Mouse (Mus musculus): ENCODE results near the gene Tbc1d22a. TPM values are rescaled to one million over a fixed set of nuclear protein-coding genes. Genes with fewer than 3 reads are reported as not detected.

The Tbc1d22a gene
- polyA plus RNA-seq, 2 experiments: 8.7 to 15.5 TPM

DNA sequence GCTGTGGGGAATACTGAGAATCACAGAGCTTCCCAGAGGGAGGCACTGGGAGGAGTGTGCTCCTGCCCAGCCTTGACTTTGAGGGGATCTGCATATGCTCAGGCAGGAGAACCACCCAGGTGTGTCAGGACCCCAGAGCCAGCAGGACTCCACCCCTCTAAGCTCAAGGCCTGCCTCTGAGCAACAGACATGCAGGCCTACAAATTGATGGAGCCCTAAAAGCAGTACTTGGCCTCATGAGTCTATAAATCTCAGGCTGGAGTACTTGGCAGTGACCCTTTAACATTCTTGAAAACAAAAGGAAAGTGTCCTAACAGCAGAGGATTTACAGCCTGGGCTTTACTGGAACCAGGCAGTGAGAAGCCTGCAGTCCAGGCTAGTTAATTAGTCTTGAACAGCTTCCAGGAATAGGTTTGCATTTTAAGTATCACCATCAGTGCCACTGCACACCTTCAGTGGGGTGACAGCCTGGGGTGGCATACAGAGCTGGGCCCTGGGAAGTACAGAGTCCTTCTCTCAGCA is 263.3 kb downstream of the Tbc1d22a start:
- Histone ChIP-seq H3K4me2 (replicated peaks; ENCODE audit: low read depth, low read length, severe bottlenecking) (no peak overlapping the region), H3K27me3 (ENCODE audit: control insufficient read depth, insufficient read depth, low read length) (no peaks in the 10 kb centered on the region), H3K9ac (ENCODE audit: low read depth, low read length, severe bottlenecking) (no peak overlapping the region), H3K9me3 (ENCODE audit: control insufficient read depth, low read length) (no peaks in the 10 kb centered on the region), H3K4me1 (ENCODE audit: control insufficient read depth, insufficient read depth, low read length) (peaks cover 34% of the 10 kb centered on the region), H3K36me3 (ENCODE audit: control insufficient read depth, insufficient read depth, low read length) (no peaks in the 10 kb centered on the region), H3K4me3 (replicated peaks; ENCODE audit: low read length) (no peak overlapping the region), H3K27ac (replicated peaks; ENCODE audit: low read depth, low read length) (no peak overlapping the region)
- ATAC-seq (ENCODE audit: low FRiP score, low read depth) (no peak), DNase-seq (ENCODE audit: low spot score) (no peak)
- TF ChIP-seq POLR2A (IDR thresholded peaks at IDR 0.05; ENCODE audit: borderline replicate concordance, extremely low read depth, insufficient read depth, insufficient read length): no peak

GRCm38 (mm10) chr15:86478685-86479502 is 264.6 kb downstream of the Tbc1d22a start:
- 44% methylated on average over 13 of the region's 13 CpGs for WGBS
- no peak for TF ChIP-seq POLR2A (IDR thresholded peaks at IDR 0.05; ENCODE audit: borderline replicate concordance, extremely low read depth, insufficient read depth, insufficient read length)
- H3K27ac ChIP-seq (replicated peaks; ENCODE audit: low read depth, low read length): no peak overlapping the region
- no peaks in the 10 kb centered on the region for H3K27me3 ChIP-seq (ENCODE audit: control insufficient read depth, insufficient read depth, low read length)
- no peak overlapping the region for H3K9ac ChIP-seq (ENCODE audit: low read depth, low read length, severe bottlenecking)
- ATAC-seq (ENCODE audit: low FRiP score, low read depth) (no peak), DNase-seq (ENCODE audit: low spot score) (peak; percentile 54)
- H3K9me3 ChIP-seq (ENCODE audit: control insufficient read depth, low read length): no peaks in the 10 kb centered on the region
- no peak overlapping the region for H3K4me3 ChIP-seq (replicated peaks; ENCODE audit: low read length)
- no peak overlapping the region for H3K4me2 ChIP-seq (replicated peaks; ENCODE audit: low read depth, low read length, severe bottlenecking)
- H3K36me3 ChIP-seq (ENCODE audit: control insufficient read depth, insufficient read depth, low read length): no peaks in the 10 kb centered on the region
- peaks cover 25% of the 10 kb centered on the region for H3K4me1 ChIP-seq (ENCODE audit: control insufficient read depth, insufficient read depth, low read length)

DNA sequence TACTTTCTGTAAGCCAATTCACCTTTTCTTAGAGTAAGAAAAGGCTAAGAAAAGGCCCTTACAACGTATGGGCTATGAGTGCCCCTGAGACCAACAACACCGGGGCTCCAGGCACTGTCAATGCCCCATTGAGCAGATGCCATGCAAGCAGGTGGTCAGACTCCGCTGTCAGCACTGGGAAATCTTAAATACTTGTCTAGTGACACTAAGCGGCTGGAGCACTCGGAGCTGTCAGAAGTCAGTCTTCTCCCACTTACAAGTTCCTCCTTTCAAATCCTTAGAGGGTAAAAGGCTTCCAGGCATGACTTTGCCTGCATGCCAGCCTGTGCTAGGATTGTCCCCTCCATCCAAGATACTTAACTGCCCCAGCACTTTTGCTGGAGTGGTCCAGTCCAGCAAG is 268.1 kb downstream of the Tbc1d22a start:
- H3K9ac ChIP-seq (ENCODE audit: low read depth, low read length, severe bottlenecking): no peak overlapping the region
- H3K4me1 ChIP-seq (ENCODE audit: control insufficient read depth, insufficient read depth, low read length): peaks cover 17% of the 10 kb centered on the region
- H3K9me3 ChIP-seq (ENCODE audit: control insufficient read depth, low read length): no peaks in the 10 kb centered on the region
- no peak for DNase-seq (ENCODE audit: low spot score)
- 90% methylated on average over 5 of the region's 5 CpGs for WGBS
- no peaks in the 10 kb centered on the region for H3K27me3 ChIP-seq (ENCODE audit: control insufficient read depth, insufficient read depth, low read length)
- no peak overlapping the region for H3K4me3 ChIP-seq (replicated peaks; ENCODE audit: low read length)
- H3K27ac ChIP-seq (replicated peaks; ENCODE audit: low read depth, low read length): no peak overlapping the region
- TF ChIP-seq POLR2A (IDR thresholded peaks at IDR 0.05; ENCODE audit: borderline replicate concordance, extremely low read depth, insufficient read depth, insufficient read length): no peak
- H3K4me2 ChIP-seq (replicated peaks; ENCODE audit: low read depth, low read length, severe bottlenecking): no peak overlapping the region
- H3K36me3 ChIP-seq (ENCODE audit: control insufficient read depth, insufficient read depth, low read length): no peaks in the 10 kb centered on the region
- no peak for ATAC-seq (ENCODE audit: low FRiP score, low read depth)

DNA sequence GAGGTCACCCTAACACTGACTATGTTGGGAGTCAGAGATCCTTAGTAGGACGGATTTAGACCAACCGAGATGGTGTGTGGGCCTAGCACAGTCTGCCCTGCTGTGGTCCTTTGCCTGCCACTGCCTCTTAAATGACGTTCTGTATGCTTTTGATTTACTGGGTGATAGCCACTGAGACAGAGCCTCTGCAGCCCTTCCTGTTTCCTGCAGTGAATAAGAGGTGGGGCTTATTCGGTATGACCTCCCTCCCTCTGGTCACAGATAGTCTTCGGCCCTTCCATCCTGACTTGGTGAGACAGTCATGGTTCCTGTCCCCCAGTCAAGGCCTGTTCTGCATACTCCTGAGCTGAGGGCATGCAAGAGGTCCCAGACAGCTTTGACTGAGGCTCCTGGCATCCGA is 271.6 kb downstream of the Tbc1d22a start:
- 59% methylated on average over 6 of the region's 6 CpGs for WGBS
- H3K4me2 ChIP-seq (replicated peaks; ENCODE audit: low read depth, low read length, severe bottlenecking): no peak overlapping the region
- H3K4me1 ChIP-seq (ENCODE audit: control insufficient read depth, insufficient read depth, low read length): peaks cover 7% of the 10 kb centered on the region; the same call in 1 of the 2 replicates
- no peak overlapping the region for H3K4me3 ChIP-seq (replicated peaks; ENCODE audit: low read length)
- H3K9me3 ChIP-seq (ENCODE audit: control insufficient read depth, low read length): no peaks in the 10 kb centered on the region
- H3K36me3 ChIP-seq (ENCODE audit: control insufficient read depth, insufficient read depth, low read length): no peaks in the 10 kb centered on the region
- H3K27ac ChIP-seq (replicated peaks; ENCODE audit: low read depth, low read length): no peak overlapping the region
- ATAC-seq (ENCODE audit: low FRiP score, low read depth) (no peak), DNase-seq (ENCODE audit: low spot score) (no peak)
- TF ChIP-seq POLR2A (IDR thresholded peaks at IDR 0.05; ENCODE audit: borderline replicate concordance, extremely low read depth, insufficient read depth, insufficient read length): no peak
- no peaks in the 10 kb centered on the region for H3K27me3 ChIP-seq (ENCODE audit: control insufficient read depth, insufficient read depth, low read length)
- H3K9ac ChIP-seq (ENCODE audit: low read depth, low read length, severe bottlenecking): no peak overlapping the region

GRCm38 (mm10) chr15:86487359-86487758 is 273.1 kb downstream of the Tbc1d22a start:
- Histone ChIP-seq H3K9ac (ENCODE audit: low read depth, low read length, severe bottlenecking) (no peak overlapping the region), H3K27me3 (ENCODE audit: control insufficient read depth, insufficient read depth, low read length) (no peaks in the 10 kb centered on the region), H3K4me1 (ENCODE audit: control insufficient read depth, insufficient read depth, low read length) (peaks cover 7% of the 10 kb centered on the region; the same call in 1 of the 2 replicates), H3K4me2 (replicated peaks; ENCODE audit: low read depth, low read length, severe bottlenecking) (no peak overlapping the region), H3K36me3 (ENCODE audit: control insufficient read depth, insufficient read depth, low read length) (no peaks in the 10 kb centered on the region), H3K4me3 (replicated peaks; ENCODE audit: low read length) (no peak overlapping the region), H3K9me3 (ENCODE audit: control insufficient read depth, low read length) (no peaks in the 10 kb centered on the region), H3K27ac (replicated peaks; ENCODE audit: low read depth, low read length) (no peak overlapping the region)
- WGBS: 56% methylated on average over 5 of the region's 5 CpGs
- TF ChIP-seq POLR2A (IDR thresholded peaks at IDR 0.05; ENCODE audit: borderline replicate concordance, extremely low read depth, insufficient read depth, insufficient read length): no peak
- ATAC-seq (ENCODE audit: low FRiP score, low read depth) (no peak), DNase-seq (ENCODE audit: low spot score) (no peak)
